Comparison of ENCODE assay signal across 11 mouse cellular contexts in genomic region chr17:31889446-31890201, GRCm38 (mm10). TPM values are rescaled to one million over a fixed set of nuclear protein-coding genes. Genes with fewer than 3 reads are reported as not detected.
A peak's percentile ranks its signal among the peaks of the same experiment; 100 is the strongest.
DNase-seq lines count a peak whose midpoint lies in the region; ATAC-seq and TF ChIP-seq lines count a peak whose summit lies in the region.
"Had no signal": no experiment of that assay in that cellular context is flagged by ENCODE, and none has a peak within 500 bp of the region (broad histone marks: within the 10 kb centered on the region; RNA-seq: fewer than 3 reads in every experiment).

No protein-coding gene starts in this region.

- H3K27me3 ChIP-seq in thymus, adult 2 months (ENCODE audit: control insufficient read depth, insufficient read depth, low read length) = no peaks in the 10 kb centered on the region
- no peaks in the 10 kb centered on the region for H3K27me3 ChIP-seq in stomach, embryonic 15.5 days (replicated peaks)
- H3K27me3 ChIP-seq: embryonic facial prominence, embryonic 12.5 days; liver, embryonic 15.5 days; neural tube, embryonic 13.5 days had no signal

- no peaks in the 10 kb centered on the region for H3K36me3 ChIP-seq in thymus, adult 2 months (ENCODE audit: control insufficient read depth, insufficient read depth, low read length)
- no peaks in the 10 kb centered on the region for H3K36me3 ChIP-seq in stomach, embryonic 15.5 days
- H3K36me3 ChIP-seq: embryonic facial prominence, embryonic 12.5 days; liver, embryonic 15.5 days; neural tube, embryonic 13.5 days had no signal

- ATAC-seq in stomach, embryonic 15.5 days (ENCODE audit: insufficient read depth, low FRiP score, low read depth) = no peak

- H3K4me2 ChIP-seq in stomach, embryonic 15.5 days = no peak overlapping the region
- H3K4me2 ChIP-seq: embryonic facial prominence, embryonic 12.5 days; liver, embryonic 15.5 days; neural tube, embryonic 13.5 days had no signal

- WGBS in thymus, adult 2 months = 90% methylated on average over 9 of the region's 9 CpGs
- WGBS in stomach, embryonic 15.5 days = 52% methylated on average over 9 of the region's 9 CpGs

- H3K27ac ChIP-seq in thymus, adult 2 months (ENCODE audit: control insufficient read depth, insufficient read depth, low read length) = no peak overlapping the region
- peak overlapping the region; percentile 85 for H3K27ac ChIP-seq in stomach, embryonic 15.5 days
- no peak overlapping the region for H3K27ac ChIP-seq in left cerebral cortex, adult 2 months
- H3K27ac ChIP-seq: liver, embryonic 15.5 days; neural tube, embryonic 13.5 days had no signal

- DNase-seq in gastrocnemius, postnatal 14 days = peak; percentile 3
- DNase-seq in gastrocnemius, adult 18-20 months (ENCODE audit: low spot score) = no peak
- DNase-seq in thymus, adult 2 months = peak; percentile 16
- DNase-seq in thymus, postnatal 0 days (ENCODE audit: low spot score) = no peak
- peak; percentile 74 to 91 for DNase-seq in kidney, postnatal 25 days
- no peak for DNase-seq in left cerebral cortex, adult 2 months (ENCODE audit: extremely low spot score in 1 of 2, low spot score in 2 of 2)
- DNase-seq in yolk sac, embryonic 10.5 days (ENCODE audit: low spot score) = no peak

- H3K9me3 ChIP-seq in stomach, embryonic 15.5 days = no peaks in the 10 kb centered on the region
- H3K9me3 ChIP-seq: embryonic facial prominence, embryonic 12.5 days; liver, embryonic 15.5 days; neural tube, embryonic 13.5 days had no signal

- no peak overlapping the region for H3K9ac ChIP-seq in stomach, embryonic 15.5 days
- H3K9ac ChIP-seq: embryonic facial prominence, embryonic 12.5 days; liver, embryonic 15.5 days; neural tube, embryonic 13.5 days had no signal

- TF ChIP-seq CTCF in thymus, adult 2 months (IDR thresholded peaks at IDR 0.05; ENCODE audit: borderline replicate concordance, control insufficient read depth, extremely low read depth, insufficient read depth, low read length, poor library complexity) = no peak
- TF ChIP-seq CTCF in left cerebral cortex, adult 2 months (IDR thresholded peaks at IDR 0.05) = no peak

- peaks cover 7% of the 10 kb centered on the region for H3K4me1 ChIP-seq in thymus, adult 2 months (replicated peaks; ENCODE audit: control insufficient read depth, insufficient read depth, low read length)
- peaks cover 43% of the 10 kb centered on the region for H3K4me1 ChIP-seq in stomach, embryonic 15.5 days

- no peak overlapping the region for H3K4me3 ChIP-seq in thymus, adult 2 months (ENCODE audit: control insufficient read depth, insufficient read depth, low read length)
- no peak overlapping the region for H3K4me3 ChIP-seq in stomach, embryonic 15.5 days (replicated peaks)
- H3K4me3 ChIP-seq in left cerebral cortex, adult 2 months = no peak overlapping the region
- H3K4me3 ChIP-seq: embryonic facial prominence, embryonic 12.5 days; liver, embryonic 15.5 days; neural tube, embryonic 13.5 days had no signal

- no peak for TF ChIP-seq POLR2A in thymus, adult 2 months (IDR thresholded peaks at IDR 0.05; ENCODE audit: control insufficient read depth, extremely low read depth, insufficient read depth, low read length, poor library complexity)

- intact Hi-C loops in gastrocnemius, postnatal 14 days (cut with DNase I; ENCODE audit: low total_unique reads) = no loop called here
- intact Hi-C loops in left cerebral cortex, adult 2 months (cut with DNase I) = no loop called here

RNA-seq across cellular contexts. Expression of gene Sik1, which starts 34.0 kb away (rescaled TPM):
- 10 to 100 TPM; 18.1 to 18.6 TPM for total RNA-seq in gastrocnemius, postnatal 14 days (2021)
- total RNA-seq in gastrocnemius, adult 18-20 months (2021) = 10 to 100 TPM; 23.5 to 27.8 TPM
- 36.8 and 42.3 TPM in 2 replicates for polyA plus RNA-seq in thymus, adult 2 months (2012; rRNA removed)
- polyA plus RNA-seq in thymus, postnatal 0 days (2015; fragmentation: Nextera tagmentation; extraction: Ambion mirVana) = 12.4 and 14.2 TPM in 2 replicates
- 19.6 and 21.8 TPM in 2 replicates for polyA plus RNA-seq in stomach, embryonic 15.5 days (2015; fragmentation: Nextera tagmentation; extraction: Ambion mirVana)
- 10 to 100 TPM; 24.5 to 39.5 TPM for total RNA-seq in left cerebral cortex, adult 2 months (2021)

Comparison
In these comparisons a context has a peak if more than half of its experiments do, and no peak if none do; other contexts are left out.
1. DNase-seq: peak in gastrocnemius, postnatal 14 days (single experiment), thymus, adult 2 months (single experiment) and kidney, postnatal 25 days (2 of 2); none in gastrocnemius, adult 18-20 months (single experiment), thymus, postnatal 0 days (single experiment), left cerebral cortex, adult 2 months (0 of 2) and yolk sac, embryonic 10.5 days (single experiment).